Mouse (Mus musculus): ENCODE measurements around the gene Pip4k2b. TPM values are rescaled to one million over a fixed set of nuclear protein-coding genes. Genes with fewer than 3 reads are reported as not detected.

The Pip4k2b gene
- 55.7 to 60.9 TPM (median 58.7 TPM) in 4 replicates for total RNA-seq (2023)

GRCm38 (mm10) chr11:97744063-97744717, at the start of gene Pip4k2b:
Pip4k2b (minus strand) TSS chr11:97744704.

GRCm38 (mm10) chr11:97781832-97782563, 37.5 kb upstream of the Pip4k2b start, which contains the start of gene Rpl23:
Rpl23 (minus strand) TSS chr11:97782437.

GRCm38 (mm10) chr11:97775808-97776496, 31.4 kb upstream of the Pip4k2b start, which contains the start of gene 1700001P01Rik:
1700001P01Rik (minus strand) TSS chr11:97775918.

GRCm38 (mm10) chr11:97766154-97766881, 21.8 kb upstream of the Pip4k2b start, which contains the start of gene Cwc25:
Cwc25 (minus strand) TSS chr11:97766556.

GRCm38 (mm10) chr11:97703039-97703826, 41.3 kb downstream of the Pip4k2b start, which contains the start of gene Psmb3:
Psmb3 (plus strand) TSS chr11:97703399.

GRCm38 (mm10) chr11:97700003-97700745, 44.3 kb downstream of the Pip4k2b start, which contains the start of gene Pcgf2:
Pcgf2 (minus strand) TSS chr11:97700497.

GRCm38 (mm10) chr11:97685613-97686321, 58.7 kb downstream of the Pip4k2b start, which contains the start of gene Cisd3:
Cisd3 (plus strand) TSS chr11:97685826.

Other genes starting within 250 kb of the Pip4k2b start
- not detected in 4 replicates for gene 4933428G20Rik, start 244.4 kb downstream of the Pip4k2b start, total RNA-seq (2023)
- 0.12 to 0.26 TPM in 2 of 4 replicates, not detected in the others for gene Srcin1, start 168.5 kb downstream of the Pip4k2b start, total RNA-seq (2023)
- 4.9 to 7.8 TPM (median 6.5 TPM) in 4 replicates for gene Epop, start 115.0 kb downstream of the Pip4k2b start, total RNA-seq (2023)
- gene Mllt6, start 81.3 kb downstream of the Pip4k2b start, total RNA-seq (2023) = 167 to 190 TPM (median 180 TPM) in 4 replicates
- 38.5 to 56.3 TPM (median 49.8 TPM) in 4 replicates for gene Cisd3, start 58.9 kb downstream of the Pip4k2b start, total RNA-seq (2023)
- gene Pcgf2, start 44.2 kb downstream of the Pip4k2b start, total RNA-seq (2023) = 0.24 to 1.0 TPM (median 0.76 TPM) in 3 of 4 replicates, not detected in the other
- 103 to 111 TPM (median 110 TPM) in 4 replicates for gene Psmb3, start 41.3 kb downstream of the Pip4k2b start, total RNA-seq (2023)
- 58.6 to 64.5 TPM (median 61.7 TPM) in 4 replicates for gene Cwc25, start 21.9 kb upstream of the Pip4k2b start, total RNA-seq (2023)
- 1.4 to 2.1 TPM (median 1.7 TPM) in 3 of 4 replicates, not detected in the other for gene 1700001P01Rik, start 31.2 kb upstream of the Pip4k2b start, total RNA-seq (2023)
- gene Rpl23, start 37.7 kb upstream of the Pip4k2b start, total RNA-seq (2023) = 1,863 to 2,062 TPM (median 1,983 TPM) in 4 replicates
- gene Lasp1, start 54.3 kb upstream of the Pip4k2b start, total RNA-seq (2023) = 59.8 to 73.8 TPM (median 69.4 TPM) in 4 replicates
- 0.43 to 0.63 TPM in 2 of 4 replicates, not detected in the others for gene B230217C12Rik, start 96.1 kb upstream of the Pip4k2b start, total RNA-seq (2023)
- gene Fbxo47, start 139.4 kb upstream of the Pip4k2b start, total RNA-seq (2023) = 0.85 to 1.9 TPM (median 1.3 TPM) in 4 replicates
- 0.66 to 1.3 TPM (median 1.2 TPM) in 4 replicates for gene Plxdc1, start 241.7 kb upstream of the Pip4k2b start, total RNA-seq (2023)